Mouse (Mus musculus) erythroblast, embryonic 14.5 days (primary cell): Measurements from ENCODE around the gene Trmt112. TPM values are rescaled to one million over a fixed set of nuclear protein-coding genes. Genes with fewer than 3 reads are reported as not detected.
A peak's percentile ranks its signal among the peaks of the same experiment; 100 is the strongest.

ENCODE experiments used
- H3K27me3 ChIP-seq: 2 replicates; pipeline ENCODE4 v1.6.1; 2012; ENCODE audit warnings: inconsistent platforms; ENCODE audit not compliant: control insufficient read depth
- H3K36me3 ChIP-seq: 2 replicates; pipeline ENCODE4 v1.6.1; 2012; ENCODE audit warnings: mild to moderate bottlenecking, inconsistent platforms; ENCODE audit not compliant: control insufficient read depth
- H3K4me1 ChIP-seq: 2 replicates; pipeline ENCODE4 v1.6.1; 2012; ENCODE audit warnings: inconsistent platforms; ENCODE audit not compliant: control insufficient read depth
- H3K4me3 ChIP-seq: replicated peaks from 2 replicates; pipeline ENCODE3; 2012; ENCODE audit warnings: moderate library complexity, mild to moderate bottlenecking, inconsistent platforms
- H3K9me3 ChIP-seq: 2 replicates; pipeline ENCODE4 v1.6.1; 2012; ENCODE audit warnings: low read length, inconsistent platforms, mixed read lengths; ENCODE audit not compliant: control insufficient read depth
- GATA1 ChIP-seq: IDR thresholded peaks from 2 replicates; pipeline ENCODE4 v1.6.1; 2012; ENCODE audit warnings: low read length, inconsistent platforms, mixed read lengths
- TAL1 ChIP-seq: IDR thresholded peaks from 3 replicates; pipeline ENCODE4 v1.6.1; 2012; ENCODE audit warnings: low read length, inconsistent platforms, mixed read lengths
- polyA plus RNA-seq: library from polyadenylated mRNA; stranded (reverse); fragments of >175 nt; gene quantifications from 2 replicates; pipeline ENCODE4 v1.2.3, GENCODE M21; 2012

The Trmt112 gene
- polyA plus RNA-seq, 1 experiment: 8.3 TPM

- Histone ChIP-seq H3K27me3 (peaks cover 54% of the 10 kb centered on the region), H3K4me3 (peak overlapping the region; percentile 75), H3K9me3 (peaks cover 15% of the 10 kb centered on the region), H3K36me3 (peaks cover 3% of the 10 kb centered on the region), H3K4me1 (peaks cover 53% of the 10 kb centered on the region)
- TF ChIP-seq GATA1 (no peak), TAL1 (no peak)
These were observed 13.6 kb downstream of the Trmt112 start for GRCm38 (mm10) chr19:6922901-6923735.

GRCm38 (mm10) chr19:6924461-6925306 lies 15.2 kb downstream of the Trmt112 start:
- TF ChIP-seq GATA1 (no peak), TAL1 (no peak)
- H3K9me3 ChIP-seq: peaks cover 15% of the 10 kb centered on the region
- no peak overlapping the region for H3K4me3 ChIP-seq
- peaks cover 3% of the 10 kb centered on the region for H3K36me3 ChIP-seq
- H3K4me1 ChIP-seq: peaks cover 51% of the 10 kb centered on the region
- H3K27me3 ChIP-seq: peaks cover 68% of the 10 kb centered on the region

GRCm38 (mm10) chr19:6925307-6925573 lies 15.7 kb downstream of the Trmt112 start, which contains the start of gene Catsperz:
TSS of gene Catsperz (minus strand) at chr19:6925380.
- Histone ChIP-seq H3K4me1 (peaks cover 46% of the 10 kb centered on the region), H3K27me3 (peaks cover 72% of the 10 kb centered on the region)

GRCm38 (mm10) chr19:6925611-6926329 lies 16.3 kb downstream of the Trmt112 start:
- peaks cover 15% of the 10 kb centered on the region for H3K9me3 ChIP-seq
- TF ChIP-seq GATA1: no peak
- TF ChIP-seq TAL1: no peak
- peaks cover 41% of the 10 kb centered on the region for H3K4me1 ChIP-seq
- H3K36me3 ChIP-seq: no peaks in the 10 kb centered on the region
- no peak overlapping the region for H3K4me3 ChIP-seq
- peaks cover 78% of the 10 kb centered on the region for H3K27me3 ChIP-seq

More at GRCm38 (mm10) chr19:6925307-6925573, 15.7 kb downstream of the Trmt112 start, which contains the start of gene Catsperz:
- TF ChIP-seq TAL1 (no peak), GATA1 (no peak)
- H3K4me3 ChIP-seq: no peak within 1 kb of the TSS
- H3K36me3 ChIP-seq: no peaks in the 10 kb centered on the region
- peaks cover 15% of the 10 kb centered on the region for H3K9me3 ChIP-seq

- Histone ChIP-seq H3K36me3 (no peaks in the 10 kb centered on the region), H3K27me3 (peaks cover 87% of the 10 kb centered on the region), H3K4me1 (peaks cover 35% of the 10 kb centered on the region), H3K4me3 (no peak overlapping the region), H3K9me3 (peaks cover 15% of the 10 kb centered on the region)
- TF ChIP-seq TAL1: no peak
- TF ChIP-seq GATA1: no peak
These were observed 17.2 kb downstream of the Trmt112 start for GRCm38 (mm10) chr19:6926559-6927255.

GRCm38 (mm10) chr19:6928080-6928479 lies 18.6 kb downstream of the Trmt112 start:
- TF ChIP-seq TAL1 (no peak), GATA1 (no peak)

GRCm38 (mm10) chr19:6931002-6931401 lies 21.5 kb downstream of the Trmt112 start:
- Histone ChIP-seq H3K4me1 (peaks cover 12% of the 10 kb centered on the region), H3K36me3 (no peaks in the 10 kb centered on the region), H3K9me3 (peaks cover 19% of the 10 kb centered on the region), H3K4me3 (no peak overlapping the region), H3K27me3 (peaks cover 97% of the 10 kb centered on the region)
- TF ChIP-seq GATA1: no peak
- TF ChIP-seq TAL1: no peak

More at GRCm38 (mm10) chr19:6928080-6928479, 18.6 kb downstream of the Trmt112 start:
- Histone ChIP-seq H3K27me3 (peaks cover 97% of the 10 kb centered on the region), H3K4me3 (no peak overlapping the region), H3K4me1 (peaks cover 22% of the 10 kb centered on the region), H3K36me3 (no peaks in the 10 kb centered on the region), H3K9me3 (peaks cover 15% of the 10 kb centered on the region)

- H3K36me3 ChIP-seq: no peaks in the 10 kb centered on the region
- no peak overlapping the region for H3K4me3 ChIP-seq
- peaks cover 13% of the 10 kb centered on the region; the same call in 1 of the 2 replicates for H3K9me3 ChIP-seq
- TF ChIP-seq GATA1 (no peak), TAL1 (no peak)
- peaks cover 5% of the 10 kb centered on the region for H3K4me1 ChIP-seq
- H3K27me3 ChIP-seq: peaks cover 91% of the 10 kb centered on the region
These were observed 22.5 kb downstream of the Trmt112 start for GRCm38 (mm10) chr19:6932018-6932417.
